Mouse (Mus musculus) testis, adult 2 months (tissue): ENCODE results near the gene Gm28038. TPM values are rescaled to one million over a fixed set of nuclear protein-coding genes. Genes with fewer than 3 reads are reported as not detected.

Experiments used
- H3K27ac ChIP-seq: fragments of 200-500 bp; 2 replicates; pipeline ENCODE4 v1.5.1; 2012; ENCODE audit warnings: low read depth, low read length; ENCODE audit not compliant: control insufficient read depth, insufficient read depth
- H3K27me3 ChIP-seq: fragments of 200-500 bp; 2 replicates; pipeline ENCODE4 v1.6.1; 2012; ENCODE audit warnings: mild to moderate bottlenecking, low read length, moderate library complexity; ENCODE audit not compliant: control insufficient read depth, insufficient read depth
- H3K36me3 ChIP-seq: fragments of 200-500 bp; 2 replicates; pipeline ENCODE4 v1.6.1; 2012; ENCODE audit warnings: mild to moderate bottlenecking, low read length; ENCODE audit not compliant: control insufficient read depth, insufficient read depth
- H3K4me1 ChIP-seq: fragments of 200-500 bp; 2 replicates; pipeline ENCODE4 v1.6.1; 2012; ENCODE audit warnings: low read length; ENCODE audit not compliant: control insufficient read depth, insufficient read depth
- H3K4me3 ChIP-seq: fragments of 200-500 bp; 2 replicates; pipeline ENCODE4 v1.5.1; 2012; ENCODE audit warnings: low read depth, mild to moderate bottlenecking, low read length, moderate library complexity, mixed read lengths; ENCODE audit not compliant: control insufficient read depth
- CTCF ChIP-seq: fragments of 200-500 bp; IDR thresholded peaks from 2 replicates; pipeline ENCODE4 v1.5.1; 2012; ENCODE audit warnings: low read depth, mild to moderate bottlenecking, inconsistent platforms, low read length, moderate library complexity; ENCODE audit not compliant: control insufficient read depth, insufficient read depth, insufficient replicate concordance
- POLR2A ChIP-seq: fragments of 200-500 bp; IDR thresholded peaks from 2 replicates; pipeline ENCODE4 v1.6.1; 2012; ENCODE audit warnings: low read depth, mild to moderate bottlenecking, inconsistent platforms, low read length, moderate library complexity; ENCODE audit not compliant: control insufficient read depth
- polyA plus RNA-seq: library from polyadenylated mRNA; depleted of rRNA; stranded (reverse); fragments of >200 nt; gene quantifications from 2 replicates; pipeline ENCODE4 v1.2.3, GENCODE M21; 2012; rRNA removed

Gene Gm28038
- polyA plus RNA-seq, 1 experiment: not detected

DNA sequence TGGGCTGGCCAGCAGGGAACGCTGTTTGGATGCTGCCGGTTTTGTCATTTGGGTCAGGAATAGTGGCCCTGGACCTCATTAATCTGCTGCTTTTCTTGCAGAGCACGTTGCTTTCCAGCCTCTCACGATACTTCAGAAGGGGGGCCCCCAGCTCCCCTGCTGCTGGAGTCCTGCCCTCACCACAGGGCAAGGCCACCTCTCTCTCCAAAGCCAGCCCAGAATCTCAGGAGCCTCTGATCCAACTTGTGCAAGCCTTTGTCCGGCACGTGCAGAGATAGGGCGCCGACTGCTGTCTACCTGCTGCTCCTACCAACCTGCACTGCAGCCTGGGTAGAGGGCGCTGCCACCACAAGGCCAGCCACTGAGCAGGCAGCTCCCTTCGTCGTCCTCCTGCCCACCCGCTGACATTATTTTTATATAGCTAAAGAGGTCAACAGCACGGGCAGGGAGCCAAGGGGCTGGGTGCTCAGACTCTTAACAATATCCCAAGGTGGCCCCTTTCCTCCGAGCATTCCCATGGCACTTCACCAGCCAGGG lies 62.8 kb downstream of the Gm28038 start:
- H3K27me3 ChIP-seq: no peaks in the 10 kb centered on the region
- H3K36me3 ChIP-seq: peaks cover 4% of the 10 kb centered on the region
- H3K4me3 ChIP-seq: no peak overlapping the region
- H3K4me1 ChIP-seq: no peaks in the 10 kb centered on the region
- no peak overlapping the region for H3K27ac ChIP-seq
- TF ChIP-seq POLR2A (no peak), CTCF (no peak)

DNA sequence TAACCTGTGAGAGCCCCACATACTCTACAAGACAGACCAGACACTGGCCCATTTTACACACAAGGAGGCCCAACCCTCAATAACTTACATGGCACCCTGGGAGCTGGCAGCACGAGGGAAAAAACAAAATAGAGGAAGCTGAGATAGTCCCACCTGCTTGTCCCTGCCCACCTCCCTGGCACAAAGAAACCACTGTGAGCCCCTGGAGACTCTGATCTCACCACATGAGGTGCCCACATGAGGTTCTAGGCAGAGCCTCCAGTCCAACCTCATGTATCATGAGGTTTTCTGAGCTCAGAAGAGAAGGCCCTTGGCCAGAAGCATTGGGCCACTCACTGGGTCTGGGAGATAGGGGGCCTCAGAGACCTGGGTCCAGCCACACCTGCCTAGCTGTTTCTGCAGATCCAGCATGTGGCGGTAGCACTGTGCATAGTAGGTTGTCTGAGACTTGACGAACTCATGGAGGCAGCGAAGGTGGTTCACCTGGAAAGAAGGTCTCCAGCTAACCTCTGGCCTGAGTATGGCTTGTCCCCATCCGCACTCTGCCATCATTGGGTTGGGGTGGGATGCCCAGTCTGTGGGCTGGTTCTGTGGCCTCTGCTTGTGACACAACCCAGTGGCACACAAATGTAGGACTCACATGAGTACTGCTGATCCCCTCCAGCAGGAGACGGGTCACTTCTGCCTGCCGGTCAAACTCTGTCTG lies 65.3 kb downstream of the Gm28038 start:
- H3K36me3 ChIP-seq: peaks cover 3% of the 10 kb centered on the region
- H3K4me1 ChIP-seq: no peaks in the 10 kb centered on the region
- peak overlapping the region; percentile 39 for H3K4me3 ChIP-seq
- no peaks in the 10 kb centered on the region for H3K27me3 ChIP-seq
- H3K27ac ChIP-seq: no peak overlapping the region
- TF ChIP-seq POLR2A (no peak), CTCF (no peak)

DNA sequence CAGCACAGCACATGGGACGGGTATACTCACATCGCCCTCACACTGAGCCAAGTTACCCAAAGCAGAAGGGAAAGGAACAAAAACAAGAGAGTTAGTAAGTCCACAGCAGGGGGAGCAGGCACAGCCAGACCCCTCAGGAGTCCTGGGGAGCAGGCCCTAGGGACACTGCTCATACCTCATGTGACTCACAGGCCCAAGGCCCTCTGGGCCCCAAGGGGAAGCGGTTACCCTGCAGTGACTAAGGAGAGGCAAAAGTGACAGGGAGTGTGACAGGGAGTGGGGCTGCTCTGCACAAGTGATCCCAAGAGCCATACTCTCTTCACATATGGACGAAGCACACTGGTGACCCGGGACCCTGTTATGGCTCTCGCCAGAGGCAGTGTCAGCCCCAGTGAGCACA lies 68.4 kb downstream of the Gm28038 start:
- no peaks in the 10 kb centered on the region for H3K4me1 ChIP-seq
- no peak overlapping the region for H3K27ac ChIP-seq
- no peaks in the 10 kb centered on the region for H3K27me3 ChIP-seq
- no peak for TF ChIP-seq POLR2A
- TF ChIP-seq CTCF: no peak
- H3K4me3 ChIP-seq: no peak overlapping the region
- H3K36me3 ChIP-seq: no peaks in the 10 kb centered on the region; the same call in 1 of the 2 replicates

Other genes with a start within 250 kb of the Gm28038 start
- gene Wdr34, start 232.2 kb upstream of the Gm28038 start, polyA plus RNA-seq: 77.0 and 84.3 TPM in 2 replicates
- gene Set, start 223.7 kb upstream of the Gm28038 start, polyA plus RNA-seq: 32.7 and 38.9 TPM in 2 replicates
- gene Pkn3, start 203.4 kb upstream of the Gm28038 start, polyA plus RNA-seq: 5.8 and 6.0 TPM in 2 replicates
- 156 and 170 TPM in 2 replicates for gene Zdhhc12, start 187.4 kb upstream of the Gm28038 start, polyA plus RNA-seq
- gene Zer1, start 156.5 kb upstream of the Gm28038 start, polyA plus RNA-seq: 62.3 and 62.4 TPM in 2 replicates
- 24.4 and 26.2 TPM in 2 replicates for gene Tbc1d13, start 147.3 kb upstream of the Gm28038 start, polyA plus RNA-seq
- 2.4 and 2.9 TPM in 2 replicates for gene Endog, start 109.5 kb upstream of the Gm28038 start, polyA plus RNA-seq
- 149 and 160 TPM in 2 replicates for gene Spout1, start 102.6 kb upstream of the Gm28038 start, polyA plus RNA-seq
- 16.0 and 16.4 TPM in 2 replicates for gene Kyat1, start 75.2 kb upstream of the Gm28038 start, polyA plus RNA-seq
- gene Lrrc8a, start 43.3 kb upstream of the Gm28038 start, polyA plus RNA-seq: 8.8 TPM in 2 replicates
- 0.76 and 0.98 TPM in 2 replicates for gene Gm28035, start 40.5 kb upstream of the Gm28038 start, polyA plus RNA-seq
- 1.8 and 3.0 TPM in 2 replicates for gene Phyhd1, start 14.8 kb upstream of the Gm28038 start, polyA plus RNA-seq
- 6.2 and 6.6 TPM in 2 replicates for gene Dolk, start 5.3 kb downstream of the Gm28038 start, polyA plus RNA-seq
- gene Nup188, start 5.4 kb downstream of the Gm28038 start, polyA plus RNA-seq: 125 and 135 TPM in 2 replicates
- 21.8 and 25.3 TPM in 2 replicates for gene Sh3glb2, start 78.3 kb downstream of the Gm28038 start, polyA plus RNA-seq
- gene Miga2, start 83.2 kb downstream of the Gm28038 start, polyA plus RNA-seq: 6.3 and 6.7 TPM in 2 replicates
- 27.3 and 32.6 TPM in 2 replicates for gene Dolpp1, start 111.2 kb downstream of the Gm28038 start, polyA plus RNA-seq
- gene Crat, start 134.8 kb downstream of the Gm28038 start, polyA plus RNA-seq: 591 and 623 TPM in 2 replicates
- gene Ptpa, start 135.0 kb downstream of the Gm28038 start, polyA plus RNA-seq: 87.3 and 106 TPM in 2 replicates
- 2.2 and 2.8 TPM in 2 replicates for gene Ier5l, start 193.2 kb downstream of the Gm28038 start, polyA plus RNA-seq